Mouse (Mus musculus): ENCODE measurements at regions not wholly inside any gene's neighbourhood (a gene's known extent, or its start where the extent isn't known, plus 50 kb on each side); places are given as distances from the start of the nearest gene placed in this dataset.

GRCm38 (mm10) chr7:75394866-75395580 is 60.3 kb upstream of the Akap13 start:
- in situ Hi-C loops (cut with MboI; ENCODE audit: low pct_unique_long_range_greater_than_20kb in 1 of 2, low sequenced_read_pairs in 2 of 2, unreplicated experiment in 1 of 2): loop anchor here in 1 of 2 experiments (25.0 kb wide), 1 partner anchor 492 kb away; no protein-coding TSS in a partner anchor

- in situ Hi-C loops (cut with MboI; ENCODE audit: low pct_unique_long_range_greater_than_20kb in 1 of 2, low sequenced_read_pairs in 2 of 2, unreplicated experiment in 1 of 2): loop anchor here in 1 of 2 experiments (25.0 kb wide), 1 partner anchor 490 kb away; no protein-coding TSS in a partner anchor
Measured at GRCm38 (mm10) chr7:75397559-75397958, 57.8 kb upstream of the Akap13 start.

GRCm38 (mm10) chr7:75398480-75398879 is 56.9 kb upstream of the Akap13 start:
- in situ Hi-C loops (cut with MboI; ENCODE audit: low pct_unique_long_range_greater_than_20kb in 1 of 2, low sequenced_read_pairs in 2 of 2, unreplicated experiment in 1 of 2): loop anchor here in 1 of 2 experiments (25.0 kb wide), 1 partner anchor 489 kb away; no protein-coding TSS in a partner anchor

- in situ Hi-C loops (cut with MboI; ENCODE audit: low pct_unique_long_range_greater_than_20kb in 1 of 2, low sequenced_read_pairs in 2 of 2, unreplicated experiment in 1 of 2): loop anchor here in 1 of 2 experiments (25.0 kb wide), 1 partner anchor 488 kb away; no protein-coding TSS in a partner anchor
Measured at GRCm38 (mm10) chr7:75398904-75399724, 56.2 kb upstream of the Akap13 start.

- in situ Hi-C loops (cut with MboI; ENCODE audit: low pct_unique_long_range_greater_than_20kb in 1 of 2, low sequenced_read_pairs in 2 of 2, unreplicated experiment in 1 of 2): no loop called here
Measured at GRCm38 (mm10) chr7:75400471-75400870, 54.9 kb upstream of the Akap13 start.

GRCm38 (mm10) chr7:75404955-75405354 is 50.4 kb upstream of the Akap13 start:
- in situ Hi-C loops (cut with MboI; ENCODE audit: low pct_unique_long_range_greater_than_20kb in 1 of 2, low sequenced_read_pairs in 2 of 2, unreplicated experiment in 1 of 2): no loop called here
